Mouse (Mus musculus): ENCODE results near the gene Copz2. TPM values are rescaled to one million over a fixed set of nuclear protein-coding genes. Genes with fewer than 3 reads are reported as not detected.

The Copz2 gene
- total and polyA plus RNA-seq, 3 experiments: 0.35 to 4.1 (median 0.99) TPM

DNA sequence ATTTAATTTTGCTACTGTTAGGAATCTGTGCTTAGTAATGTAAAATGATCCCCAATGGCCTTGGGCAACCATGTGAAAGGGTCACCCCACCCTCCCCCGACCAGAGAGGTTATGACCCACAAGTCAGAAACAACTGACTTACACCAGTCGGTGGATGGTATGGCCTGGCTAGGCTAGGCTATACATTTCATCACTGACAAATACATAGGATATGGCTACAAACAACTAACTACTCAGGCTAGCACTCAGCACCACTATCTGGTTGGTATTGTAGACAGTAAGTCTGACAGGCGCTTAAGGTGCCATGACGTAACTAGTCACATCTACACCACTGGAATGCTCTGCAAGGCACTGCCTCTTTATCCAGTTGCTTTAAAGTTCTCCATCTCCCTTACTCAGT is 36.2 kb upstream of the Copz2 start:
- no peak overlapping the region for H3K4me3 ChIP-seq (replicated peaks in 1 of 3; ENCODE audit: low read depth in 2 of 3, low read length in 2 of 3, poor library complexity in 1 of 3)
- in situ Hi-C loops (cut with MboI; ENCODE audit: low pct_ligation_motif_present, low pct_unique_long_range_greater_than_20kb, low sequenced_read_pairs): no loop called here
- no peak overlapping the region for H3K27ac ChIP-seq (ENCODE audit: insufficient read depth, low read depth)
- no peak for DNase-seq (ENCODE audit: extremely low read depth)
- peaks cover 27% of the 10 kb centered on the region for H3K79me2 ChIP-seq (replicated peaks; ENCODE audit: control insufficient read depth, extremely low read depth, insufficient read depth, poor library complexity, severe bottlenecking)
- H3K4me1 ChIP-seq (ENCODE audit: control insufficient read depth in 1 of 2, insufficient read depth in 2 of 2): peaks cover 12 to 27% of the 10 kb centered on the region in 2 experiments
- H3K9me3 ChIP-seq (replicated peaks; ENCODE audit: low read length): peaks cover 2% of the 10 kb centered on the region
- TF ChIP-seq ELF1 (IDR thresholded peaks at IDR 0.05; ENCODE audit: low read depth, low read length) (no peak), POLR2A (IDR thresholded peaks at IDR 0.05; ENCODE audit: low read depth, low read length) (no peak), NELFE (IDR thresholded peaks at IDR 0.05; ENCODE audit: low read depth, low read length) (no peak)
- H3K36me3 ChIP-seq (replicated peaks in 1 of 2; ENCODE audit: control insufficient read depth in 1 of 2, insufficient read depth in 1 of 2, low read length in 1 of 2): peaks cover 69 to 94% of the 10 kb centered on the region in 2 experiments
- no peak overlapping the region for H3K9ac ChIP-seq (ENCODE audit: insufficient read depth, low read depth)
- no peak overlapping the region for H3K4me2 ChIP-seq (ENCODE audit: insufficient read depth, low read depth, poor library complexity, severe bottlenecking)
- H3K27me3 ChIP-seq (replicated peaks): no peaks in the 10 kb centered on the region
- dilution Hi-C loops (cut with MboI; ENCODE audit: extremely low pct_ligation_motif_present, extremely low pct_unique_long_range_greater_than_20kb, low sequenced_read_pairs): no loop called here

DNA sequence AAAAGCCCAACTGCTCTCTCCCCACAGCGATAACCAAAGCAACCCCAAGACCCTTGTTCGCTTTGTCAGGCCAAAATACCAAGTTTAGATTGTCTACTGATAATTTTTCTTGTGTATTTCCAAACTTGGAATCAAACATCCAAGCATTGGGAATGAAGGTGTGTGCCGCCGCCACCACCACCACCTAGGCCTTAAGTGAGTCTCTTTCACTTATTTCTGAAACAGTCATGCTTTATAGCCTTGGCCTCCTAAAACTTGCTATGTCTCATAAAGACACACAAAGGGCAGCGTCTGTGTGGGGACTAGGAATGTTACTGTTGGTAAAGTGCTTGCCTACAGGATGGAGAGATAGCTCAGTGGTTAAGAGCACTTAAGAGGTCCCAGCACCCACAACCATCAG is 35.8 kb upstream of the Copz2 start:
- no peak for TF ChIP-seq SMC3 (IDR thresholded peaks at IDR 0.05; ENCODE audit: low read depth, low read length)
- TF ChIP-seq MEF2A (IDR thresholded peaks at IDR 0.05; ENCODE audit: borderline replicate concordance, low read depth, low read length): no peak
- no peak for TF ChIP-seq POLR2AphosphoS2 (IDR thresholded peaks at IDR 0.05; ENCODE audit: low read depth, low read length)
- no peak for TF ChIP-seq ZKSCAN1 (IDR thresholded peaks at IDR 0.05; ENCODE audit: borderline replicate concordance, low read depth, low read length)
- TF ChIP-seq PAX5 (IDR thresholded peaks at IDR 0.05; ENCODE audit: low read length): no peak
- TF ChIP-seq KAT2A (IDR thresholded peaks at IDR 0.05; ENCODE audit: insufficient replicate concordance, low read length): no peak
- TF ChIP-seq NRF1 (IDR thresholded peaks at IDR 0.05; ENCODE audit: low read depth, low read length): no peak
- TF ChIP-seq E2F4 (IDR thresholded peaks at IDR 0.05; ENCODE audit: insufficient replicate concordance, low read depth, low read length): no peak
- TF ChIP-seq JUND (conservative IDR thresholded peaks at IDR 0.05; ENCODE audit: low read depth, low read length): no peak
- no peak for TF ChIP-seq MAFK (IDR thresholded peaks at IDR 0.05; ENCODE audit: insufficient replicate concordance, low read length)
- no peak for TF ChIP-seq USF2 (conservative IDR thresholded peaks at IDR 0.05; ENCODE audit: low read depth, low read length)
- no peak for TF ChIP-seq ZC3H11A (IDR thresholded peaks at IDR 0.05; ENCODE audit: low read depth, low read length)
- TF ChIP-seq USF1 (IDR thresholded peaks at IDR 0.05; ENCODE audit: low read depth, low read length): no peak
- no peak for TF ChIP-seq SIN3A (IDR thresholded peaks at IDR 0.05; ENCODE audit: low read length)
- no peak for TF ChIP-seq CHD2 (IDR thresholded peaks at IDR 0.05; ENCODE audit: low read length)
- no peak for TF ChIP-seq NELFE (IDR thresholded peaks at IDR 0.05; ENCODE audit: low read depth, low read length)
- no peak for TF ChIP-seq CTCF (conservative IDR thresholded peaks at IDR 0.05 in 1 of 2, IDR thresholded peaks at IDR 0.05 in 1 of 2; ENCODE audit: low read depth in 2 of 2, low read length in 2 of 2)
- TF ChIP-seq ELF1 (IDR thresholded peaks at IDR 0.05; ENCODE audit: low read depth, low read length): no peak
- no peak for TF ChIP-seq POLR2A (IDR thresholded peaks at IDR 0.05; ENCODE audit: low read depth, low read length)
- TF ChIP-seq MAX (IDR thresholded peaks at IDR 0.05; ENCODE audit: low read length): no peak
- dilution Hi-C loops (cut with MboI; ENCODE audit: extremely low pct_ligation_motif_present, extremely low pct_unique_long_range_greater_than_20kb, low sequenced_read_pairs) (no loop called here), in situ Hi-C loops (cut with MboI; ENCODE audit: low pct_ligation_motif_present, low pct_unique_long_range_greater_than_20kb, low sequenced_read_pairs) (no loop called here)
- Histone ChIP-seq H3K79me2 (replicated peaks; ENCODE audit: control insufficient read depth, extremely low read depth, insufficient read depth, poor library complexity, severe bottlenecking) (peaks cover 32% of the 10 kb centered on the region), H3K9me3 (replicated peaks; ENCODE audit: low read length) (peaks cover 2% of the 10 kb centered on the region), H3K4me1 (ENCODE audit: control insufficient read depth in 1 of 2, insufficient read depth in 2 of 2) (peaks cover 15 to 32% of the 10 kb centered on the region in 2 experiments), H3K36me3 (replicated peaks in 1 of 2; ENCODE audit: control insufficient read depth in 1 of 2, insufficient read depth in 1 of 2, low read length in 1 of 2) (peaks cover 69 to 94% of the 10 kb centered on the region in 2 experiments), H3K27me3 (replicated peaks) (no peaks in the 10 kb centered on the region), H3K4me3 (replicated peaks in 1 of 3; ENCODE audit: low read depth in 2 of 3, low read length in 2 of 3, poor library complexity in 1 of 3) (no peak overlapping the region), H3K27ac (ENCODE audit: insufficient read depth, low read depth) (no peak overlapping the region), H3K4me2 (ENCODE audit: insufficient read depth, low read depth, poor library complexity, severe bottlenecking) (no peak overlapping the region), H3K9ac (ENCODE audit: insufficient read depth, low read depth) (no peak overlapping the region)
- DNase-seq (ENCODE audit: extremely low read depth): no peak
